Mouse (Mus musculus): ENCODE data around the gene Ccdc121.
A peak's percentile ranks its signal among the peaks of the same experiment; 100 is the strongest.

The Ccdc121 gene

DNA sequence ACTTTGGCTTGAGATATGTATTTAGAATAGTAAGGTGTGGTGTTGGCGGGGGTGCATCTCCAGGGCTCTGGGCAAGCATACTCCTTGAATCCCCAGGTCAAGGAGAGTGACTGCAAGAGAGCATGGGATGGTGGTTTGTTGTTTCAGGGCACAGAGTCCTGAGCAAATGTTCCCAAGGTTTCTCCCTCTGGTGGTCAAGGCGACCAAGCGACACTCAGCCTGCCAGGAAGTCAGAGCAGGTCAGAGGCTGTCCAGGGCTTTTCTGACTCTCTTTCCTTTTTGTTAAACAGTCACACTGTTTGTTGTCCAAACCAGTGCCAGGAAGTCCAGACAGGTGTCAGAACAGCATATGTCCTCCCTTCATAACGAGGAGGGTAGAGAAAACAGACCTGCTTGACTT, at the start of gene Ccdc121:
Gene Ccdc121, minus strand, starts transcription at position 145 of the 400 bp plus-strand sequence.
- DNase-seq (ENCODE audit: low spot score): peak; percentile 59

- DNase-seq (ENCODE audit: low spot score): no peak
Observed at GRCm38 (mm10) chr1:181560325-181560724, 49.1 kb upstream of the Ccdc121 start.

GRCm38 (mm10) chr1:181559655-181560054, 48.4 kb upstream of the Ccdc121 start:
- DNase-seq (ENCODE audit: low spot score): no peak

- no peak for DNase-seq (ENCODE audit: low spot score)
Observed at GRCm38 (mm10) chr1:181555475-181555874, 44.2 kb upstream of the Ccdc121 start.

DNA sequence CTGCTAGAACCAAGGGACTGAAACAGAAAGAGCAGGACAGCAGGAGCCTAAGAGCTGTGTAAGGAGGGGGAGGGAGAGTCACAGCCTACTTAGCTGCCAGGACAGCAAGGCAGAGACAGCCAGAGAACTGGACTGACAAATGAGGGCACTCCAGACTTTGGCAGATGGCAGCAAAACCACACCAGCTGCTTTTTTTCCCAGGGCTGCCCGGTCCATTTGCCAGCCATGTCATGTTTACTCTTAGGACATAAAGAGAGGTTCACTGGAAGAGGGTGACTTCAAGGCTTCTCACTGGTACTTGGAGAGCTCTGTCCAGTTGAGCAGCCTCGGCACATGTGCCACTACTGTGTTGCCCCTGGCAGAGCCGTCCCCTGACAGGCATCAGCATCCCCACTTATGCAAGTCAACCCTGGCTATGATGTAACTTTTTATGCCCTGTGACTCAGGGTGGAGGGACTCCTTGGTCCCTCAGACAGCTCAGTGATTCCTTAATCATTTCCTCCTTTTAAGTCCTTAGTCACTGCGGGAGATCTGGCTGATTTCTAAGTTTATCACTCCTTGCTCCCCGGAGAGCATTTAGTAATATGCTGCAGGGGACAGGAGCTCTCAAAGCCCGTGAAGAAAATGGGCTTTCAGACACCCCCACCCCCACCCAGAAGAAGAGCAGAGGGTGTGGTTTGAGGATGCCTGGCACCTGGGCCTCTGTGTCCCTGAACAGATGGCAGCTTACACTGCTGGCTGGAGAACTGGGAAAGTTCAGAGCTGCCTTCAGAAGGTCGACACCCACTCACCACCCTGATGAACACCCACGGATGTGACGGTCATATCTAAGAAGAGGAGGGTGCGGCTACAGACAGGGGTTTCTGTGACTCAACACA, 41.5 kb upstream of the Ccdc121 start:
- DNase-seq (ENCODE audit: low spot score): peak; percentile 89

GRCm38 (mm10) chr1:181550826-181551225, 39.6 kb upstream of the Ccdc121 start:
- no peak for DNase-seq (ENCODE audit: low spot score)

- no peak for DNase-seq (ENCODE audit: low spot score)
Observed at GRCm38 (mm10) chr1:181549987-181550386, 38.7 kb upstream of the Ccdc121 start.

DNA sequence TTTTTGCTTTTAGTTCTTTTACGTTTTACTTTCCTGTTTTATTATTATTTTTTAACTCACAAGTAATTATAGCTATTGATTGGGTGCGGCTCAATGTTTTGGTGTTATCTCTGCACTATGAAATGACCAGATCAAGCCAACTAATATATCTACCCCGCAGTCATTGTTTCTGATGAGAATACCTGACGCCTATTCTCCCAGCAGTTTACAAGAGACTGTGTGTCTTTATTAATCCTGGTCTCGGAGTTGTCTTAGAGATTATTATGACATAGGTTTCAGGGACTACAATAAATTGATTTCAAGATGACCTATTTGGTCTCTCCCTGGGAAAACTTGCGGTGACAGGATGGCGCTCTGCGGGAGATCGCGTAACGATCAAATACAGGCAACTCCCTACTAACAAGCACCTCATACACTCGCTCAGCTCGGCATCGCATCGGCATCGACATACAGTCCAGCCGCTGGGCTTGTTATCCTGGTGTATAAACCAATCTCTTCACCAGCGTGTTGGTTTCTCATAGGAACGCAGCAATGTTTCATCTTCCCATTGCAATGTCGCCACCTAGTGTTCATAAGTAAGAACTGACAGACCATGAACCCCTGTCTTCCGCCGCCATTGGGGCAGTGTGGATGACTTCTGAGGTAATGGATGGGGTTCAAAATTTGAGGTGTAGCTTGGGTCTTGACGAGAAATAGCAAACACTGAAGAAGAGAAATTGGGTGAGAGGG, 34.0 kb upstream of the Ccdc121 start:
- DNase-seq (ENCODE audit: low spot score): peak; percentile 84

DNA sequence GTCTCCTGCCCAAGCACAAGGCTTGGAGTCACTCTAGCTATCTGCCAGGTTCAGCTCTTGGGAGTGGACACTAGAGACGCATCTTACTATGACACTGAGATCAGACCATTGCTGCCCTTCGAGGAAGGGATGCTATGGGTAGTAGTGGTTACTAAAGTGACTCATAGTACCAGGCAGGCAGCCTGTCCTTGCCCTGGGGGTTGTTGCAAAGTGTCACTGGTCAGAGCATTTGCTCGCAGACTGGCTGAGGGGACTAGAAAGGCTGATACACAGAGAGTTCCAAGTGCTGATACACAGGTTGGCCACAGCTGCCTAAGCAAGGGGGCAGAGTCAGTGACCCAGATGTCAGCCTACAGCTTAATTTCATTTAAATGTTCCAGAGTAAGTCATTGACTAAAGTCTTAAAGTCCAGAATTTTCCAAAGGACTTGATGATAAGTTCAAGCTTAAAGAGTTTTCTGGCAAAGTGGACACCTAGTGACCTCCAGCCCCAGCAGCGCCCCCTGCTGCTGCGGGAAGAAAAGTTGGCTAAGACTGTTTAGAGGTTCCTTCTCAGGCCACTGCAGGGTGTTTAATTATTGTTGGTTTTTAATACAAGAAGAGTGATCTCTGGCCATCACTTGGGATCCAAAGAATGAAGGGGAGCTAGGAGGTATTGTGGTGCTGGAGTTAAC, 32.6 kb upstream of the Ccdc121 start:
- peak; percentile 77 for DNase-seq (ENCODE audit: low spot score)

GRCm38 (mm10) chr1:181539846-181540769, 28.9 kb upstream of the Ccdc121 start:
- peak; percentile 41 for DNase-seq (ENCODE audit: low spot score)

DNA sequence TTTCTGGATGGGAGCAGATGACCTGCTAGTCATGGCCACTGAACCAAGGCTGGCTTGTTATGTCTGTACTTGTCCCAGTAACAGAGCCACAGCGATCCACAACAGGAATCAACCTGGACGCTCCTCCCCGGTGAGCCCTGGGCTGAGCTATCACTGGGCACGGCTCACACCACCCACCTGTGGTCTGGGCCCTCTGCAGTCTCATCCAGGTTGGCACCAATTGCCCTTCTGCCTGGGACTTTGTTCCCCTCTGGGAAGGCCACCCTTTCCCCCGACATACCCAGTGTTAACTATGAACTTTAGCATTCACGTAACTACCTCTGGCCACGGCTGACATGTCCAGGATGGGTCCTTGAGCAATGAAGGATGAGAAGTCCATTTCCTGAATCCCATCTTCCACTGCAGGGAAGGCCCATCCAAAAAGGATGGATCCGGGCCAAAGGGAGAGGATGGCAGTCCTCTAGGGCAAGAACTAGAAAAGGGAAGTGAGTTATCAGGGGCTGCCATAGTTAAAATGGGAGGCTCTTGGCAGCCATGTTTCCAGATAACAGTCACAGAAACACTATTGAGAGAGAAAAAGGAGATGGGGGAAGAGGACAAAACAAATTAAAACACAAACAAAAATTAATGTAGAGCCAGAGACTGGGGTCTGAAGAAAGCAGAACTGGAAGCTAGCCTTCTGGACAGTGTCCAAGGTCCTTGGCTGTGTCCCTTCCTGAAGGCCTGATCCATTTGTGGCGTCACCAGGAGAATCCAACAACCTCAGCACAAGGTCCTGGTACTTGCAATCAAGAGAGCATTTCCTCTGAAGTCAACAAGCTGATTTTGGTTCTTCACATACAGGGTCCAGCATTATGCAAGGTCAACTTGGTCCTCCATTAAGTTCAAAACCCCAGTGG, 26.6 kb upstream of the Ccdc121 start:
- DNase-seq (ENCODE audit: low spot score): no peak

DNA sequence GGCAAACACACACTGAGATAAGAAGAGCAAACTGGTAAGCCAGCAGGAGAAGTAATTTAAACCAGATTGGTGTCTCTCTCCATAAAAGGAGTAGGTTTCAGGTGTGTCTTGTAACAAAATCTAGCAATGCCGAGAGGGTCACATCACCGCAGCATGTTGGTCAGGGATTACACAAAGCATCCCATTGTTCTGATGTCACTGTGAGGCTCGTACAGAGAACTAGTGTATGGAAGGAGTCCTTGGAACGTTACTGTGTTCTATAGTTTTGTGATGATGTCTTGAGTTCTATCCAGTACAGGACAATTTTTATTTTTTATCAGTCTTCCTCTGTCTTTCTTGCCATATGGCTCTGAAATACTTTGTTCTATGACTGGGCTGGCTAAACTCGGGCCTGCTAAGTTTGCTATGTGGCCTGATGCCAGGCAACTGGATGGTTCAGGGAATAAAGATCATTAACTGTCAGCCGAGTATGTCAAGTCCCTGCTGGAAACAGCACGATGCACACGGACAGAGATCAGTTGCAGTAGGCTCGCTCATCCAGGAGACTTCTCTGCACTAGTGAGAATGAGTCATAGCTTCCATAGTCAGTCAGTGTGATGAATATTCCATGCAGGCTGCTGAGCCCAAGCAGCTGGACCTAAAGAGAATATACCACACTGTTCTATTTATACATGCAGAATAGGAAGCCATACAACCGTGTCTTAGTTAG, 24.1 kb upstream of the Ccdc121 start:
- peak; percentile 40 for DNase-seq (ENCODE audit: low spot score)

DNA sequence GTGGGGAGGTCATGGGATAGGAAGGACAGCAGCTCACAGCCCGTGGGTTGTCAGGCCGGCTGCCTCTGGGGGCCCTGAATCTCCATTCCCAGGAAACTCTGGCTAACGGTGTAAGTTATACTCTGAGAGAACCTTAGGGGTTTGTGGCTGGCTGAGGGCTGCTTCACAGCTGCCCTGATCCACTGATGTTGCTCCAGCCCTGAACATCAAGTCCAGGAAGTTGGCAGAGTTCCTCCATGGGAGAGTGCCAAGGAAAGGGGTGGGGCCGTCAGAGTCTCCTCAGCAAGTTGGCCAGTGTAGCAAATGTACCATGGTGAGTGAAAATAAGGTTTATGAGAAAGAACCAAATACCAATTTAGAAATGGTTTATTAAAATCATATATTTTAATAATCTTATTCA, 18.1 kb upstream of the Ccdc121 start:
- DNase-seq (ENCODE audit: low spot score): peak; percentile 97

DNA sequence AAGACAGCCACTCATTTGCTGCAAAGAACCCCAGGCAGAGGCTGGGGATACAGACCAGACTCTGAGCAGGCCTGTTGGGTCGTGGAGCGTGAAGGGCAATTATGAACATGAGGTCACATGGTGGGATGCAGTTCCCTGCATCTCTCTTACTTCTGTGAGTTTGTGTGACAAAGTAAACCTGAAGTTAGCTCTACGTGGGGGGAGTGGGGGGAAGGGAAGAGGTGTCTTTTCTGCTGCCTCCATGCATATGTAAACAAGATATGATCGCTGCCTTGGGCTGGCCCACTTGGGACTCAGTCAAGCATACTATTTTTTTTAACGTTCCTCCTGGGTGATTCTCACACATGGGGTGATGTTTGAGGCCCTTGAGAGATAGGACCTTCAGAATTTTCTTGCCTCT, 14.7 kb upstream of the Ccdc121 start:
- DNase-seq (ENCODE audit: low spot score): peak; percentile 37

DNA sequence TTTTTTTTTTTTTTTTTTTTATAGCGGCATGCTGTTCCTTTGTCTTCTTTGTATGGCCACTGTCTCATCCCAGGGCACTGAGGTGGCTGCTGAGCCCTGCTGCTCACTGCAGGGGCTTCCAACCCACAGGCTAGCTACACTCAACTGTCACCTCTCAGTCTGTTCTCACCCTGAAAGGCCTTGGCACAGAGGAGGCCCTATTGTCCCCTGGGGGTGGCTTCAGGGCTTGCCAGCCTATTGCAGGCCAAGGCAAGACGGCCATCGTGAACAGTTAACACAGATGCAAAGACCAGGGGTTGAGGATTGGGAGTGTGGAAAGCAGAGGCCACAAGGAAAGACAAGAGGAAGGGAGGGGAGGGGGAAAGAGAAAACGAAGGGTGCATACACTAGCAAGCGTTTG, 12.6 kb upstream of the Ccdc121 start:
- peak; percentile 89 for DNase-seq (ENCODE audit: low spot score)

GRCm38 (mm10) chr1:181521401-181522091, 10.3 kb upstream of the Ccdc121 start:
- no peak for DNase-seq (ENCODE audit: low spot score)

- no peak for DNase-seq (ENCODE audit: low spot score)
Observed at GRCm38 (mm10) chr1:181519137-181519536, 7.9 kb upstream of the Ccdc121 start.

GRCm38 (mm10) chr1:181518046-181518445, 6.8 kb upstream of the Ccdc121 start:
- no peak for DNase-seq (ENCODE audit: low spot score)

- no peak for DNase-seq (ENCODE audit: low spot score)
Observed at GRCm38 (mm10) chr1:181512430-181513129, 1.3 kb upstream of the Ccdc121 start.

Data from adipocyte (in vitro differentiated cells).